Mouse (Mus musculus) gastrocnemius, adult 2 months (tissue): ENCODE measurements around the gene Psmc1. TPM values are rescaled to one million over a fixed set of nuclear protein-coding genes. Genes with fewer than 3 reads are reported as not detected.

Source experiments
- DNase-seq: peaks from one replicate; pipeline ENCODE4 v3.0.0; 2022
- H3K27ac ChIP-seq: fragments of 200-600 bp; 2 replicates; pipeline ENCODE4 v1.8.1; 2022; ENCODE audit warnings: mild to moderate bottlenecking
- H3K4me3 ChIP-seq: fragments of 200-600 bp; 2 replicates; pipeline ENCODE4 v1.8.1; 2022; ENCODE audit warnings: mild to moderate bottlenecking, moderate library complexity
- CTCF ChIP-seq: fragments of 200-600 bp; IDR thresholded peaks from 2 replicates; pipeline ENCODE4 v1.8.1; 2022; ENCODE audit warnings: antibody characterized with exemption, mild to moderate bottlenecking, moderate library complexity
- intact Hi-C: fragments of 180-260 bp; cut with DNase I; formaldehyde crosslinking; loops from one replicate; pipeline ENCODE4 v1.15.1; 2025
- long read RNA-seq, 2 experiments: library from polyadenylated mRNA; stranded (forward); transcript quantifications; one replicate each; pipeline ENCODE4 v2.0.0; 2021
- total RNA-seq, 2 experiments: library from RNA; stranded (reverse); gene quantifications; 2 replicates each; pipeline ENCODE4 v1.2.3; 2021

Psmc1 gene
- total RNA-seq, result 100 to 1,000 TPM; 128 to 151 TPM
- long read RNA-seq, experiment 1, transcript Psmc1-201 (11 exons, 1,591 nt), result major isoform, 179 of 202 reads
- long read RNA-seq, experiment 1, partial matches to known transcripts, result 14 of 202 reads
- long read RNA-seq, experiment 1, other reads (novel, unspliced or antisense), result 9 of 202 reads
- long read RNA-seq, experiment 2, transcript Psmc1-201 (11 exons, 1,591 nt), result major isoform, 225 of 266 reads
- long read RNA-seq, experiment 2, partial matches to known transcripts, result 29 of 266 reads
- long read RNA-seq, experiment 2, other reads (novel, unspliced or antisense), result 12 of 266 reads

DNA sequence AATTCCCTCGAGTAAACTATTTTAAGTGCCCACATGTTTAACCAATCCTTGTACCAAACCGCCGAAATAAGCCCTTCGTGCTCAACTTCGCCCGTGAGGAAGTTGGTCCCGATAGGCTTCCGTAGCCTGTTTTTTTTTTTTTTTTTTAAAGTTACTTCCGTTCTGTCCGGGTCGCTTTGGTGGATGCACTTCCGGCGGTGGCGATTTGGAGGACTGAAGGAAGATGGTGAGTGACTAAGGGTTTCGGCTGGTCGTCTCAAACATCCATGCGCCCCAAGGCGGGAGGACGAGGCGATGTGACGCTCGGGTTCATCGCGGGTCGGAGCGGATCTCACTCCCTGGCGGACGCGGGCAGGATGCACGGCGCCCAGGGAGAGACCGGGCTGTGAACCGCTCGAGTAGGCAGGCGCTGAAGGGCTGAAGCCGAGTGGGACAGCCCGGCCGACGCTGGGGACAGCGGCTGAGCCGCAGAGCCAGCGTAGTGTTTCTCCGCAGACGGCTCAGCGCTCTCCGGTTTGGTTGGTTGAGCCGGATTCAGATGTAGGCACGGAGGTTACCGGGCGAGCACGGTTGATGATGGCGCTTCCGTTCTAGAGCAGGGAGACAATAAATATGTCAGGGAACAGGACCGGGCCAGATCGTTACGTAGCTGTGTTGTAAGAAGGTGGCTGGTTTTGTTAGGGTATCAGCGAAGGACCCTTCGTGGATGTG, at the start of gene Psmc1:
Gene Psmc1, plus strand, starts transcription at position 169 of the 711 bp plus-strand sequence.
- TF ChIP-seq CTCF, result no peak; the same call in 1 of the 2 replicates
- intact Hi-C loops, result loop anchor here (5.0 kb wide), 1 partner anchor 143 kb away; no protein-coding TSS in a partner anchor
- H3K27ac ChIP-seq, result peak within 1 kb of the TSS; percentile 94
- peak within 1 kb of the TSS; percentile 89 for H3K4me3 ChIP-seq
- DNase-seq, result peak; percentile 84

DNA sequence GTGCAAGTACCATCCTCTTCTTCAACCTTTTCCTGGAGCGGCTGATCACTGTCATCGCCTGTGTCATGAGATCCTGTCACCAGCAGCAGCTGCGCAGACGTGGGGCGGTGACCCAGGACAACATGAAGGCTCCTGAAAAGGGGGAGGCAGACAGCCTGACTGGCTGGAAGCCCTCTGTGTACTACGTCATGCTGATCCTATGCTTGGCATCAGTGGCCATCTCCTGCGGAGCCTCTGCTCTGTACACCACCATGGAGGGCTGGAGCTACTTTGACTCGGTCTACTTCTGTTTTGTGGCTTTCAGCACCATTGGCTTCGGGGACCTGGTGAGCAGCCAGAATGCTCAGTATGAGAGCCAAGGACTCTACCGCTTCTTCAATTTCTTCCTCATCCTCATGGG, 48.9 kb upstream of the Psmc1 start:
- no peak overlapping the region for H3K4me3 ChIP-seq
- DNase-seq, result peak; percentile 17
- TF ChIP-seq CTCF, result no peak
- intact Hi-C loops, result no loop called here
- H3K27ac ChIP-seq, result peak overlapping the region; percentile 68; the same call in 1 of the 2 replicates

DNA sequence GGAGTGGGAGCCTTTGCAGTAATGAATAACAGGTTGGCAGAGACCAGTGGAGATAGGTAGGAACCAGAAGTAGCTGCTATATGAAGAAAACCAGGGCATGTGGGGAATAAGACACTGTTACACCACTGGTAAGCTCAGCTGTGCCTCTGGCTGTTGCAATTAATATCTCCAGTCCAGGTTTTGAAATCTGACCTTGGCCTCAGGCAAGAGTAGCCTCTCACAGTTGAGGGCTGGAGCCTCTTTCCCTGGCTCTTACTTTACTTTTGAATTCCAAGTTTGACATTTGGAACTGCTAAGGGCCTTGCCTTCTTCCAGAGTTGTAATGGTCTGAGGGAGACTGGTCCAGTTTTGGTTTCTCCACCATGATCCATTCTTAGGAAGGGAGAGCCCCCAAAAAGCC, 48.1 kb upstream of the Psmc1 start:
- 0 out of 2 replicates have a peak overlapping the region, but pooled peaks have one; percentile 20 for H3K4me3 ChIP-seq
- peak overlapping the region; percentile 68 for H3K27ac ChIP-seq
- intact Hi-C loops, result no loop called here
- peak; percentile 43 for DNase-seq
- TF ChIP-seq CTCF, result no peak

DNA sequence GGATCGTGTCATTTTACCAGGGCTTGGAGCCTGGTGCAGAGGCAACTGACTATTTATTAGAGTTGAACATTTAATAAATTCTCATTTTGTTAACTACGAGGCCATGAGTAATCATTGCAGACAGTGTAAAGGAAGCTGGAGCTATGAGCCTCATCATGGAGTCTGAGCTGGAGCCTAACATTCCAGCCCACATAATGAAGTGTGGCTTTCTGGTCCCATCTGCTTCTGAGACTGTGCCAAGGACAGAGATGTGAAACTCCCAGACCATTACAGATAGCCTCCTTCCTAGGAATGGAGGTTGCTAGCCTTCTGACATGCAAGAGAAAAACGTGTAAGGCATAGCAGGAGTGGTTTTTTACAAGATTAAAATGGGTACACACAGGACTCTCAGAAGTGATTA, 47.4 kb upstream of the Psmc1 start:
- intact Hi-C loops, result no loop called here
- Histone ChIP-seq H3K4me3 (no peak overlapping the region), H3K27ac (no peak overlapping the region)
- TF ChIP-seq CTCF, result no peak
- DNase-seq, result no peak

DNA sequence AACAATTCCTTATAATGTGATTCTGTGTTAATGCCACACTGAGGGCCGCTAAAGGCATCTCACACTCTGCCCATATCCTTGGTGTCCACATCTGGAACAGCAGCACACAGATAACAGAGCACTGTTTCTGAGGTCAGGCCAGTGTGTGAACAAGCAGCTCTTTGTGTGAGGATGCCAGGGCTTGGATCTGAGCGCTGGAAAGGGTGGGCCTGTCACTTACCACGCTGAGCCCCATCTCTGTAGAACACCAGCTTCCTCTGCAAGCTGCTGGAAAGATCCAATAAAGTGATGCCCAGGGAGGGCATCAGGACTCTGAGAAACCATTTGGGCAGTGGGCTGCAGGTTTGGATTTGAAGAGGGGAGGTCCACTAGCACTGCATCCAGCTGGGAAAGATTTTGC, 44.8 kb upstream of the Psmc1 start:
- intact Hi-C loops, result no loop called here

DNA sequence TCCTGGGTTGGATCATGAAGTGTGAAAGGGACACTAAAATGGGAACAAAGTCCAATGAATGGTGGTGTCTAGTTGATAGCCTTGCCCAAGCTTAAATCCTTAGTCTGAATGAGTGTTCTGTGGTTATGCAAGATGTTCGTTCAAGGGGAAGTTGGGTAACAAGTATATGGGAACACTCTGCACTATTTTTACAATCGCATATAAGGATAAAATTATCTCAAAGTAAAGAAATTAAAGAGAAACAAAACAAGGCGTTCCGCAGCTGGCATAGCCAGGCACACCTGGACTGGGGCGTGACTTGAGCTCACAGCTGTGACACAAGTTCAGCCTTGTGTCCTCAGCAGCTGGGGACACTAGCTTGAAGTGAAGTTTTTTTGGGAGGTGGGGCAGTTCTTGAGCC, 42.5 kb upstream of the Psmc1 start:
- H3K4me3 ChIP-seq, result no peak overlapping the region
- TF ChIP-seq CTCF, result no peak
- peak; percentile 51 for DNase-seq
- intact Hi-C loops, result no loop called here
- H3K27ac ChIP-seq, result no peak overlapping the region

More for the DNA sequence above, 44.8 kb upstream of the Psmc1 start:
- DNase-seq, result no peak
- no peak for TF ChIP-seq CTCF
- no peak overlapping the region for H3K27ac ChIP-seq
- H3K4me3 ChIP-seq, result no peak overlapping the region

DNA sequence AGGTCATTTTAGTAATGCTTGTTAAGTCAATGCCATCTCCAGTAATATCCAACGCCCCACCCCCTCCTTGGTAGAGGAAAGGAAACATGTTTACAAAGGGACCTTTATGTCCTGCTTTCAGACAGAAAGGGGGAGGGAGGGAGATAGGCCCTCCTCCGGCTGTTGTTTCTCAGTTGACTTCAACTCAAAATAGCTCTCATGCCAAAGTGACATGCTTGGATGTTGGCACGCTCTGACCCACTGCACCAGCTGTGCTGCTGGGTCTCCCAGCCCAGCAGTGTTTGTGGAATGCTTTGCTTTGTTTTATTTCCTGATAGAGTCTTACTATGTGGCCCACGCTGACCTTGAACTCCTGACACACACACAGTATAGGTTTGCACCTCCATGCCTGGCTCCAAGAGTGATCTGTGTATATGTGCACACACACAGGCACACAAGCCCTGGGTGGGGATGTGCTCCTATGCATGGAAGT, 36.7 kb upstream of the Psmc1 start:
- no peak for TF ChIP-seq CTCF
- intact Hi-C loops, result no loop called here
- DNase-seq, result no peak
- no peak overlapping the region for H3K27ac ChIP-seq
- no peak overlapping the region for H3K4me3 ChIP-seq

DNA sequence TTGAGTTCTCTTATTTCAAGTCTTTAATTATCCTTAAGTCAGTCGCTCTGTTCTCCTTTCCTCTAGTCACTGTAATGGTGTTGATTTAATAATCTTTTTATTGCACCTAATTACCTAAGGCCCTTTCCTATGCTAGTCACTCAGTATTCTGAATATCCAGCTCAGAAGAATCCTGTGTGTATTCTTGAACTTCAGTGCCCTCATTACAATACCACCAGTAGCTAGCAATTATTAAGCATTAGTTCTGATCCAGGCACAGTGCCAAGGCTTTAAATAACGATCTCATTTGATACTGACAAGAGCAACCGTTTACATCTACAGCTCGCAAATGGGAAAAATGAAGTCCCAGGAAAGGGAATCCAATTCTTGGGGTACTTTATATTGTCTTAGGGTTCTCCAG, 34.2 kb upstream of the Psmc1 start:
- no peak for TF ChIP-seq CTCF
- no peak for DNase-seq
- Histone ChIP-seq H3K27ac (no peak overlapping the region), H3K4me3 (no peak overlapping the region)
- intact Hi-C loops, result no loop called here

DNA sequence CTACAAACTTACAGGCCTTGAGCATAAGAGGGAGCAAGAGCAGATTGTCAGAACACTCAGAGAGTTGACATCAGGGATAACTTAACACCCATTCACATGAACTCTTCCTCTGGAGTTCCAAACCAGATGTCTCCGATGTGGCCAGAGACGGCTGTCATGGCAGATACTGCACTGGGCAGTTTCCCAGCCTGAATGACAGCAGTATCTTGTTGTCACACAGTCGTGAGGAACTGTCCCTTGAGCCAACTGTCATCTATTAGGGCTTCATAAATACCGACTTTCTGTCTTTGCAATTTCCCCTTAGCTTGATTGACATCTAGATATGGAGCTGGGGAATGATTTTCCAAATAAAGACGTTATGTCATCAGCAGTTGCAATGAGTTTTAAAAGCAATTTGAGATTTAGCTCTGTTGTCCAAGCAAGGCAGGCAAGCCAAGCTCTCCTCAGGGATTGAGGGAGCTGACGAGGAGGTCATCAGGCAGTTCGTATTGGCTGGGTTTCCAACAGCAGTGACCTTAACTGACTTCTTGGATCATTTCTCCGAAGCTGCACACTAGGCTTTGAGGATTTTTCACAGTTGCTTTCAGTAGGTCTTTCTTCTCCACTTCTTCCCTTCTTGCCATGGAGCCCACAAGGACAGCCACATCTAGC, 30.2 kb upstream of the Psmc1 start:
- Histone ChIP-seq H3K27ac (peak overlapping the region; percentile 31; the same call in 1 of the 2 replicates), H3K4me3 (no peak overlapping the region)
- intact Hi-C loops, result no loop called here
- DNase-seq, result peak; percentile 74
- TF ChIP-seq CTCF, result no peak

DNA sequence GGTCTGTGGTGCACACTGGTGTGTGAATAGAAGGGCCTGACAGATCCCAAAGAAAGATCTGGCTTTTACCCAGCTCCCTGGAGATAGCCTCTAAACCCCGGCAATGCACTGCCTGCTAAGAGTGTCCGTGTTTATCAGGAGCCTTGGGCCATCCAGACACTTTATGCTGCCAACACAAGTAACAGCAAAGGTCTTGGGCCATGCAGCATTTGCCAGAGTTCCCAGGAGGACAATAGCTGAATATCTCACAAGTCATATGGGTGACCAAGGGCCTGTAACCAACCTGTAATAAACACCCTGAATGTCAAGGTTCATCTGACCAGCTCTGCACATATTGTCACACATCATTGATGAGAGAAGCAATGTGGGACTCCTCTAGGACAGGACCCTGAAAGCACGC, 21.9 kb upstream of the Psmc1 start:
- Histone ChIP-seq H3K4me3 (no peak overlapping the region), H3K27ac (no peak overlapping the region)
- intact Hi-C loops, result no loop called here
- DNase-seq, result no peak
- no peak for TF ChIP-seq CTCF

DNA sequence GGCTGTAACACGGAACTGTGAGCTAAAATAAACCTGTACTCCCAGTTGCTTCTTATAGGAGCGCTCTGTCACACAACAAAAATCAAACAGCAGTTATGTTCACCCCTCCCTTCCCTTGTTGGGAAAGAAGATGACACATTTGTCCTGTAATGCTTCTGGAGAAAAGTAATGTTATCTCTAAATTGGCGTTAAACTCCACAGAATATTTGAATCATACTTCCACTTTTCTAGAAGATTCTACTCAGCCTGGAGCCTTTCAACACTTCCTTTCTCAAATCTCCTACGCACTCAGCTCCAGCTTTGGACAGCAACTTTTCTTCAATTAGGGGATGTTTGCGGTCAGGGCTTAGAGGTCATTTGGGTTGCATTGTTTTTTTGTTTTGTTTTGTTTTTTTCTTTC, 20.7 kb upstream of the Psmc1 start:
- Histone ChIP-seq H3K27ac (0 out of 2 replicates have a peak overlapping the region, but pooled peaks have one; percentile 12), H3K4me3 (no peak overlapping the region)
- no peak for TF ChIP-seq CTCF
- intact Hi-C loops, result no loop called here
- DNase-seq, result no peak

DNA sequence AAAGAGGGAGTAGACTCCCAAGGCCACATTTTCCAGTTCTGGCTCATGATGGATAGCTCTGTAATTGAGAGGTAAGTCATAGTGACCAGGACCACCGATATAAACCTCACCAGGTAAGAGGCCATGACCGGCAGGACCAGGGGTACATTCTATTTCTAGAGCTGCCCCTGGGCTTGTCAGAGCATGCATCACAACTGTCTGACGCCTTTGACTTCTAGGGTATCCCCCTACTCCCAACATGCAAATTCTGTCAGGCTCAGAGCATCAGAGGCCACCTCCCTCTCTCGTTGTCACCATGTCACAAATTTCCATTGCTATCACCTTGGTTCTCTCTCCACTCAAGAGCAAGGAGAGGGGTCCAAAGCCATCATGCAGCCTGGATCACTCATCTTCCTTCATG, 19.2 kb upstream of the Psmc1 start:
- intact Hi-C loops, result no loop called here
- Histone ChIP-seq H3K27ac (no peak overlapping the region), H3K4me3 (no peak overlapping the region)
- TF ChIP-seq CTCF, result no peak
- no peak for DNase-seq

DNA sequence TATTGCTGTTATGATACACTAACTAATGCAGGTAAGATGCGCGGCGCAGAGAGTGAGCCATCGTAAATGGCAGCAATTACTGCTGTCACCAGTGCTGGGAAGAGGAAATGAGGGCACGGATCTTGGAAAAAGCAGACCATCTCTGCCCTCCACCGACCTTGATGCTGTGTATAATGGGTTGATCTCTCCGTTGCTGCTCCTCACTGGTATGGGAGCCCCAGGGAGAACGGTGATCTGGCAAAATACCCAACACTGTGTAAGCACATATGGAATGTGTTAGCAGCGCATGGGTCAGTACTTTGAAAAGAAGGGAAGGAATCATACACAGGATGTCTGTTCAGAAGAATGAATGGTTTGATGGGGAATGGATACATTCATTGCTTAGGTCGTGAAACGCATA, 16.9 kb upstream of the Psmc1 start:
- intact Hi-C loops, result no loop called here
- Histone ChIP-seq H3K4me3 (no peak overlapping the region), H3K27ac (no peak overlapping the region)
- no peak for DNase-seq
- TF ChIP-seq CTCF, result no peak
